Mouse (Mus musculus) cerebellum, adult 11 months (tissue): ENCODE measurements around the gene Fyn.

Experiments
- DNase-seq: peaks from one replicate; pipeline ENCODE4 v3.0.0; 2022

Gene Fyn

GRCm38 (mm10) chr10:39484892-39485291 lies 116.2 kb downstream of the Fyn start:
- no peak for DNase-seq

GRCm38 (mm10) chr10:39485939-39486338 lies 117.3 kb downstream of the Fyn start:
- DNase-seq = no peak

GRCm38 (mm10) chr10:39486501-39487450 lies 118.1 kb downstream of the Fyn start:
- no peak for DNase-seq

DNA sequence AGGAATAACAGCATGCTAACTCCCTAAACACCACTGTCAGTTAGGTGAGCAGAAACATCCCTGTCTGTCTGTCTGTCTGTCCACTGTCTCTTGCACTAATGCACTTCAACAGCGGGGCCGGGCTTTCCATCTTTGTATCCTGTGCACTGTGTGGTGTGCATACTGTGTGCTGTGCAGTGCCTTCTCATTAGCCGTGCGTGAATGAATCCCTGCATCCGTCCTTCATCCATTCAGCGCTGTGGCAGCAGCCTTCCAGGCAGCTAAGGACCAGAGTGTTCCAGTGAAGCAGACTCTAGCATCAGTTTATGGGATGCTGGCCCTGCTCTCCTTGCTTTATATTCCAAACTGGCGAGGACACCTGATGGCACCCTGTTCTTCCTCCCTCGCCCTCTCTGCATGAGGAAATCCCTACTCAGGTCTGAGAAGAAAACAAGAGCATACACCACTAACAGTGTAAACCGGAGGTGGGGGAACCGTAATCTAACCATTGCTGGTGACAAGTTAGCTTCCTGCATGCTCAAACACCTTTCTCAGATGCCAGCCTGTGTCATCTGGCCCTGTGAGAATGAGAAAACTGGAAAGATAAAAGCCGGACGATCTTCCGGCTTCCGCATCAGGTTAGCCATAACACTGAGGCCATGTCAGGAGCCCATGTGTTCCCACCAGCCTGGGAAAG lies 119.2 kb downstream of the Fyn start:
- no peak for DNase-seq

- DNase-seq = no peak
Measured at GRCm38 (mm10) chr10:39488542-39488941, 119.9 kb downstream of the Fyn start.

DNA sequence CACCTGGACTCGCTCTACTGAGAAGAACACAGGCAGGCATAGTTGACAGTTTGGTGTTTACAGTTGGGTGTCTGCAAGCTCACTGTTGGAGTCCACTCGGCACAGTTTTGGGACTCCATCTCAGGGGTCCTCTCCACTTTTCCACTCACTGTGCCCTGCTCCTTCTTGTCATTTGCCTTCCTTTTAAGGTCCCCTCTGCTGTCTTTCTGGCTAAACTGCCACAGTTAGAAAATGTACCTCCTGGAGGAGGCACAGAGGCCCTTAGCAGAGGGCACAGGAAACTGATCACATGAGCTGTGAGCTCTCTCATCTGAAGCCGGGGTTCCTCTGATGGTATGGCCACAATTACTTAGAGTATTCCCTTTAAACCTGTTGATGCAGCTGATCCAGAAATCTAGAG lies 120.3 kb downstream of the Fyn start:
- DNase-seq = no peak

DNA sequence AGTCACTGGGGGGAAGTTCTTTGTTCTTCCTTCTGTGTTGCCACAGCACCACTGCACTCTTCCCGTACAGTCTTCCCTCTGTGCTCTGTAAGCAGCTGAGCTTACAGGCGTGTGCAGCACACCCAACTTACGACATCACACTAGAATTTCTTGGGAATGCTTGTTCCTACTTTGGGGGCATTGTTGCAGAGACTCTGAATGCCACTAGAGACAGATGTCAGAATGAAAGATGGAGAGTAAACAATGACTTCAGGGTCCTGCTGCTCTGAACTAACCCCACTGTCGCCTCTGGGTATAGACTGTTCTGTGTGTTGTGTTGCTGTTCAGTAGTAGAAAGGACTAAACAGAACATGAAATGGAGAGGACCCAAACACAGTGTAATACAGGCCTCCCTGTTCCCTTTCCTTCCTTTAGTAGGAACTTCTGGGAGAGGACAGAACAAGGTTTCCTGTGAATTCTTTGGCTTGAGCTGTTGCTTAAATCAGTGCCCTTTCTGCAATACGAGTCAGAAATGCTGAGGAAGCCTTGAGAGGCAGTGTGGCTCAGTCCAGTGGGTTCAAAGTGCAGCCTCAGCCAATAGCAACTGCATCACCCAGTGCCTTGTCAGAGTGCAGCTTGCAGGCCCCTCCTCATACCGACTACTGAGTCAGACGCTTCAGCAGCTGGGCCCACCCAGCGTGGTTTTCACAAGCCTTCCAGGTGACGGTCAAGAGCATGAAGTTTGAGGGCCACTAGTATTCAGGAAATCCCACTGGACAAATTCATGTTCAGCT lies 121.9 kb downstream of the Fyn start:
- DNase-seq = no peak

DNA sequence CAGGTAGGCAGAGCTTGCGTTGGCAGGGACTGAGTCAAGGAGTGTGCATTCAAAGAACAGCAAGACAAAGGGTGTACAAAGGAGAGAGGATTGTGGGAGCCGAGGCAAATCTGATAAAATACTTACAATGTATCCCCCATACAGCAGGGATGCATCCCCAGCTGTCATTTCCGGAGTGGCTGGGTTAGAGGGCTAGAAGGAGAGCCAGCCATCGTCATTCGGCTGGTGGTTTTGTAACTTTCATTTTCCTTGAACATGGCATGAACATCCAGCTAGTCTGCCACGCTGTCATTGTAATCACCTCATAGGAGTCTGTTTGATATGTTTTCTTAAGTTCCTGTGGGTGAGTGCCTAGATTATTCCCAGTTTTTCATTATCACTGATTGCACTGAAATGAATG lies 123.5 kb downstream of the Fyn start:
- DNase-seq = no peak

DNA sequence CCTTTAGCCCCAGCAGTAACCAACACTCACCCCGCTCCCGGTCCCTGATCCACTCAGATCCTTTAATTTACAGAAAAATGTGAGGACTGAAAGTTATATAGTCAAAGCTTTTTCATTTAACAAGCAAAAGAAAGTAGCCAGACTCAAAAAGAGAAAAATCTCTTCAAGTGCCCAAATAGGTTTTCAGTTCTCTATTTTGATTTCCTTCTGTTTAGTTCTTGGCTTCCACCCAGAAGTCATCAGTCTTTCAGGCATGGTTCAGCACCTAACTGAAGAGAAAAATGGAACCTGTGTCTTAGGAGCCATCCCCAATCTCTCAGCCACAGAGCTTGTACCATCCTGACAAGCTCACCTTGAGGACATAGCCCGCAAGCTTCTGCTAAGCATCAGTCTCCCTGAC lies 124.4 kb downstream of the Fyn start:
- no peak for DNase-seq

DNA sequence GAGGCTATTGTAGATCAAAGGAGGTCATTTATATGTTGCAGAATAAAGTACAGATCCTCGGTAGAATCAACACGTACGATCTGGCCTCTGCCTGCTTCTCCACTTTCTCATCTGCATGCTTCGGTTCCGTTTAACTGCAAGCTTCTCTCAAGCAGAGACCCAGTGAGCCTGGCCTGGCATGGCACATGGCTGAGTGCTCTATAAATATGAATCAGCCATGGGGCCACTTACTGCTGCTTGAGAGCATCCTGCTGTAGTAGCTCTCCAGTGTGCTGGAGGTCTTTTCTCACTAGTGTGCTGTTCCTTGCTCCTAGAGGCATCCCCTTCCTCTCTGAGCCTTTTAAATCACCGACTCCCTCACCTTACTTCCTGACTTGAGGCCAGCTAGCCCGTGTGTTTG lies 130.0 kb downstream of the Fyn start:
- DNase-seq = no peak

DNA sequence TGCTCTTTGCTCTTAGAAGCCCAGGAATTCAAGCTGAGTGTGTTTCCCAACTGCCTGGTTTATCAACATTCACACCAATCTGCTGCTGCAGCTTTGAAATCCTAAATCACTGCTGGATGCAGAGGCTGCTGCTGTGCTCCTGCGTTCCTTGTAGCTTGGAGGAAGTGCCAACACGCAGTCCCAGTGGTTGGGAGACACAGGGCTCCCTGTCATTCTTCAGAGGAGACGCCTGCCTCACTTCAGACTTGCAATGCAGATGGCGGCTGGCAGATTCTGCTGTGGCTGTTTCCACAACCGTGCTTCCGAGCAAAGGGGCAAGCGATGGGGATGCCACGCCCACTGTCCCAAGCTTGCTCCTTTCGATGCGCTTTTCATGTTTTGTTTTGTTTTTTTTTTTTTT lies 132.9 kb downstream of the Fyn start:
- DNase-seq = no peak

DNA sequence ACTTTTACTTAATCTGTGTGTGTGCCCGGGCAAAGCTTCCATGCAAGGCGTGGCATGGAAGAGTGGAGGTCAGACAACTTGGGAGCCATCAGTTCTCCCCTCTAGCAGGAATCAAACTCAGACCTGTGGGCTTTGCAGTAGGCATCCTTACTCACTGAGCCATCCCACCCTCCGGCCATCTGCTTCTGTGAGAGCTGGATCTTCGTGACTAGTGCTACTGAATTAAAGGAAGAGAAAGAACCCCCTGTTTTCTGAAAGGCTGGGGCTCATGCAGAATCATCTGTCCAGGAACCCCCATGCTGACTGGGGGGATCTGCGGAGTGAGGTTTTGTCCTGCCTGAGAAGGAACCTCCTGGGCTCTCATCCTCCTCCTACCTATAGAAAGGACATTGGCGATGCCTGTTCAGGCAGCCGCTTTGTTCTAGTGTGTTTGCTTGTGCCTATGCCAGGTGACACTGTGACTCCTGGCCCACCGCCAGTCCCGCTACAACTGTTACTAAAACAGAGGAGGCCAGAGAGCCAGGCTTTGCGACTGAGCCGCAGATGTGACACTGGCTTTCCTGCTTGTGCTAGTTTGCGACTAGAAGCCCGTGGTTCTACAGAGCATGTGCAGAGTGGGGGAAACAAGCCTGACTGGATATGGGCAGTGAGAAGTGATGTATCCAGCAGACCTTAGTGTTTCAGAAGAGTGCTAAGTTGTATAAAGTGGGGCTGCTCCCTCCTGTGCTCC lies 133.5 kb downstream of the Fyn start:
- peak; percentile 69 for DNase-seq

DNA sequence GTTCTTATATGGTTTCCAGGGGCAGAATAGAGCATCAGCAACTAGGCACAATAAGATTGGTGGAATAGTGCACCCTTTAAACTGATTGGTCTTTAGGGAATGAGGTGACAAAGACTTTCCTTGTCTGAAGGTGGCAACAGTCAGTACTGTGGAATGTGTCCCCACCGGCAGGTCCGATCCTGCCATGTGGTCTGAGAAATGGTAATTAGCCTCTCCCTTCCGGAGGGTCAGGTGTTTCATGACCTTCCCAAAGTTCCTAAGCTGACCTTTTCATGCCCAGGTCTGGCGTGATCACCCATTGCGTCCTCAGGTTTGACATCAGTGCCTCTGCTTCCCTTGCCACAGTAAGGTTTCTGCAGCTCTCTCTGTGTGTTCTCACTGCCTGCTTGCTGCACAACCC lies 134.7 kb downstream of the Fyn start:
- no peak for DNase-seq

GRCm38 (mm10) chr10:39505007-39505406 lies 136.4 kb downstream of the Fyn start:
- no peak for DNase-seq

- no peak for DNase-seq
Measured at GRCm38 (mm10) chr10:39505621-39506020, 137.0 kb downstream of the Fyn start.

GRCm38 (mm10) chr10:39506353-39506752 lies 137.7 kb downstream of the Fyn start:
- DNase-seq = no peak

- peak; percentile 58 for DNase-seq
Measured at GRCm38 (mm10) chr10:39506831-39507230, 138.2 kb downstream of the Fyn start.

DNA sequence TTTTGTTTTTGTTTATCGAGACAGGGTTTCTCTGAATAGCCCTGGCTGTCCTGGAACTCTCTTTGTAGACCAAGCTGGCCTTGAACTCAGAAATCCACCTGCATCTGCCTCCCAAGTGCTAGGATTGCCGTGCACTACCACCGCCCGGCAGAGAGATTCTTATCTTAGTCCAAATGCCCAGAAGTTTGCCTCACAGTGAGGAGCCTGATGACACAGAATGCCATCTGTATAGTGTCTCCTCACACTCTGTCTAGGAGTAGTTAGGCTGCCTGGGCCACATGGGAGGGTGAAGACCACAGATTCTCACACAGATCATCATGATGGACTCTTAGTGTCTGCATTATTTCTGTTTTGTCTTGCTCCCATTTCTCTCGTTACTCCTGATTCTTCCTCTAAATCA lies 140.1 kb downstream of the Fyn start:
- no peak for DNase-seq

- no peak for DNase-seq
Measured at GRCm38 (mm10) chr10:39509937-39510336, 141.3 kb downstream of the Fyn start.

DNA sequence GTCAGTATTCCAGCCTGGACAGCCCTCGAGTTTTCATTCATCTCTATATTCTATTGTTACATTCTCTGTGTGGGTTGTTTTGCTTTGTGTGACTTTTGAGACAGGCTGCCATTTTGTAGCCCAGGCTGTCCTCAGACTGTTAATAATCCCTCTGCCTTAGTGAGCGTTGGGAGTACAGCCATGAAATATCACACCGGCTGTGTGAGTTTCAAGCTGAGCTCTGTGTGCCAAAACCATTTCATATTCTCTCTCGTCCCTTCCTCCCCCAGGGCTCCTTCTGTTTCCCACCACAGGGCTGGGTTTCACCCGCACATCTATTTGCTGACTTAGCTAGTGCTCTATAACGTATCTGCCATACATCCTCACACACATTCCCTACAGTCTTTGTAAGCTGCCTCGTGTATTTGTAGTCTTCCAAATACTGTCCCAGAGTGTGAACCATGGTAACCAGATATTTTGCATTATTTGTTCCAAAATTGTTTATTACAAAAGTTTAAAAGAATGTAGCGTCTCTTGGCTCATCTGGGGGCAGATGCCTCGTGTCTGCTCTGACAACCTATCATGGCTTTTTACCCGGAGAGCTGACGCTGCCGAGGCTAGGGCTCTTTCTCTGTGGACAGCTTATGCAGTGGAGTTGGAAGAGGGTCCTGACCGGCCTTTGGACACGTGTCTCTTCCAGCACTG lies 144.1 kb downstream of the Fyn start:
- no peak for DNase-seq

DNA sequence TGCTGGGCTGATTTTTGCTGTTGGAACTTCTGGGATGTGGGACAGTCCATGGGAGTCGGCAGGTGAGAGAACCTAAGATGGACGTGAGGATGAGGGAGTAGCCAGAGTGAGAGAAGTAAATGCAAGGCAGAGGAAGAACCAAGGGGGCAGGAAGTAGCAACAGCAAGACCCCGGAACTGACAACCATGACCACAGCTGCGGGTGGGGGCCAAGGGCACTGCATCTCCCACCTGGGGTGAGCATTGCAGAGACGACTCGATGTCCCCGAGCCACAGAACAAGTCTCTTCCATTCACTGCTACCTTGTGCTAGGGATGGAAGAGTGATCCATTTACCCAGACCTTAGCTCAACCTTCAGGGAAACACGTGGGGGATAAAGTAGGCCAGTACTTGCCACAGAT lies 146.3 kb downstream of the Fyn start:
- no peak for DNase-seq

- no peak for DNase-seq
Measured at GRCm38 (mm10) chr10:39516541-39517133, 148.0 kb downstream of the Fyn start.
